Mouse (Mus musculus) left cerebral cortex, adult 8-10 months (tissue): ENCODE measurements around the gene Otoa. TPM values are rescaled to one million over a fixed set of nuclear protein-coding genes. Genes with fewer than 3 reads are reported as not detected.

ENCODE experiments used
- total RNA-seq, 4 experiments: library from RNA; stranded (reverse); gene quantifications; 2 replicates each; pipeline ENCODE4 v1.2.4; 2022

Otoa gene
- total RNA-seq, 4 experiments from 2014 or later = 0.27 to 0.58 (median 0.31) TPM

Other genes starting within 250 kb of the Otoa start
- gene Eef2k, start 238.8 kb upstream of the Otoa start, total RNA-seq = 10 to 100 TPM; 28.3 to 36.3 (median 35.3) TPM
- 10 to 100 TPM; 25.8 to 31.6 (median 30.3) TPM for gene Polr3e, start 163.9 kb upstream of the Otoa start, total RNA-seq
- gene Cdr2, start 99.3 kb upstream of the Otoa start, total RNA-seq = 10 to 100 TPM in 3 of 4 experiments, 1 to 10 TPM in 1; 8.7 to 12.5 (median 10.7) TPM
- 1 to 10 TPM in 1 of 4 experiments, under 1 TPM in 3; 0.18 to 2.4 (median 0.48) TPM for gene Mfsd13b, start 99.1 kb upstream of the Otoa start, total RNA-seq
- 100 to 1,000 TPM; 101 to 118 (median 101) TPM for gene Mettl9, start 47.2 kb upstream of the Otoa start, total RNA-seq
- gene Igsf6, start 7.1 kb upstream of the Otoa start, total RNA-seq = 1 to 10 TPM in 1 of 4 experiments, under 1 TPM in 2, not detected in 1; 0.22 to 1.3 (median 0.98) TPM